Mouse (Mus musculus): ENCODE results near the gene Loxl1. TPM values are rescaled to one million over a fixed set of nuclear protein-coding genes. Genes with fewer than 3 reads are reported as not detected.
"Not testable (repeated sequence)": the region's sequence is repeated elsewhere in the genome, so short reads cannot be mapped to it uniquely, and the experiment has no call there.

Gene Loxl1
- polyA plus RNA-seq, 1 experiment from 2014 or later: 26.0 TPM

GRCm38 (mm10) chr9:58253033-58253804 lies 59.8 kb downstream of the Loxl1 start, which contains the start of gene Stoml1:
Gene Stoml1, plus strand, starts transcription at chr9:58253164.
- WGBS: 2% methylated on average over 31 of the region's 31 CpGs
- H3K36me3 ChIP-seq (ENCODE audit: control insufficient read depth, insufficient read depth, low read length): peaks cover 15% of the 10 kb centered on the region; the same call in 1 of the 2 replicates
- no peaks in the 10 kb centered on the region for H3K27me3 ChIP-seq (ENCODE audit: control insufficient read depth, insufficient read depth, low read length)
- H3K4me2 ChIP-seq (replicated peaks; ENCODE audit: low read depth, low read length): peak within 1 kb of the TSS; percentile 79
- peak; percentile 95 for ATAC-seq (ENCODE audit: low FRiP score, low TSS enrichment)
- H3K4me1 ChIP-seq (ENCODE audit: control insufficient read depth, insufficient read depth, low read length): peaks cover 12% of the 10 kb centered on the region; the same call in 1 of the 2 replicates
- H3K9ac ChIP-seq (ENCODE audit: low read depth, low read length): peak within 1 kb of the TSS; percentile 83
- H3K4me3 ChIP-seq (ENCODE audit: low read length): peak within 1 kb of the TSS; percentile 84
- H3K27ac ChIP-seq (ENCODE audit: low read depth, low read length): peak within 1 kb of the TSS; percentile 67
- no peaks in the 10 kb centered on the region for H3K9me3 ChIP-seq (ENCODE audit: control insufficient read depth, low read length)

DNA sequence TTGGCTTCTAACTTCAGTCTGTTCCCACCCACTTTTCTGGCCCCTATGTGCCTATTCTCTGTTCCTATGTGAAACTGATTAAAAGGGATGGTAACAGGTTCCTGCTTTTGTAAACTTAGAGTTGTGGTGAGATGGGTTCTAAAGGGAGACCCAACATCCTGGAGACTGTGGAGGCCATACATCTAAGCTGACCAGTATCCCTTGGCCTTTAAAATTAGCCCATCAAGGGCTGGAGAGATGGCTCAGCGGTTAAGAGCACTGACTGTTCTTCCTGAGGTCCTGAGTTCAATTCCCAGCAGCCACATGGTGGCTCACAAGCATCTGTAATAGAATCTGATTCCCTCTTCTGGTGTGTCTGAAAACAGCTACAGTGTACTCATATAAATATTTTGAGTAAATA lies 62.3 kb downstream of the Loxl1 start:
- not testable (repeated sequence) for H3K36me3 ChIP-seq (ENCODE audit: control insufficient read depth, insufficient read depth, low read length); ATAC-seq (ENCODE audit: low FRiP score, low TSS enrichment); H3K27me3 ChIP-seq (ENCODE audit: control insufficient read depth, insufficient read depth, low read length); H3K9me3 ChIP-seq (ENCODE audit: control insufficient read depth, low read length); H3K4me2 ChIP-seq (replicated peaks; ENCODE audit: low read depth, low read length); H3K4me3 ChIP-seq (ENCODE audit: low read length); H3K9ac ChIP-seq (ENCODE audit: low read depth, low read length)
- Histone ChIP-seq H3K4me1 (ENCODE audit: control insufficient read depth, insufficient read depth, low read length) (peaks cover 29% of the 10 kb centered on the region), H3K27ac (ENCODE audit: low read depth, low read length) (peak overlapping the region; percentile 42; the same call in 1 of the 2 replicates)
- WGBS: 81% methylated on average over 1 of the region's 1 CpGs

- Histone ChIP-seq H3K4me1 (ENCODE audit: control insufficient read depth, insufficient read depth, low read length) (peaks cover 29% of the 10 kb centered on the region), H3K9ac (ENCODE audit: low read depth, low read length) (peak overlapping the region; percentile 76; the same call in 1 of the 2 replicates), H3K4me2 (replicated peaks; ENCODE audit: low read depth, low read length) (peak overlapping the region; percentile 77), H3K9me3 (ENCODE audit: control insufficient read depth, low read length) (no peaks in the 10 kb centered on the region), H3K27me3 (ENCODE audit: control insufficient read depth, insufficient read depth, low read length) (no peaks in the 10 kb centered on the region), H3K27ac (ENCODE audit: low read depth, low read length) (peak overlapping the region; percentile 94; the same call in 1 of the 2 replicates), H3K36me3 (ENCODE audit: control insufficient read depth, insufficient read depth, low read length) (no peaks in the 10 kb centered on the region; the same call in 1 of the 2 replicates), H3K4me3 (ENCODE audit: low read length) (no peak overlapping the region)
- no peak for ATAC-seq (ENCODE audit: low FRiP score, low TSS enrichment)
- 75% methylated on average over 8 of the region's 8 CpGs for WGBS
Observed at GRCm38 (mm10) chr9:58250322-58250721, 62.7 kb downstream of the Loxl1 start.

DNA sequence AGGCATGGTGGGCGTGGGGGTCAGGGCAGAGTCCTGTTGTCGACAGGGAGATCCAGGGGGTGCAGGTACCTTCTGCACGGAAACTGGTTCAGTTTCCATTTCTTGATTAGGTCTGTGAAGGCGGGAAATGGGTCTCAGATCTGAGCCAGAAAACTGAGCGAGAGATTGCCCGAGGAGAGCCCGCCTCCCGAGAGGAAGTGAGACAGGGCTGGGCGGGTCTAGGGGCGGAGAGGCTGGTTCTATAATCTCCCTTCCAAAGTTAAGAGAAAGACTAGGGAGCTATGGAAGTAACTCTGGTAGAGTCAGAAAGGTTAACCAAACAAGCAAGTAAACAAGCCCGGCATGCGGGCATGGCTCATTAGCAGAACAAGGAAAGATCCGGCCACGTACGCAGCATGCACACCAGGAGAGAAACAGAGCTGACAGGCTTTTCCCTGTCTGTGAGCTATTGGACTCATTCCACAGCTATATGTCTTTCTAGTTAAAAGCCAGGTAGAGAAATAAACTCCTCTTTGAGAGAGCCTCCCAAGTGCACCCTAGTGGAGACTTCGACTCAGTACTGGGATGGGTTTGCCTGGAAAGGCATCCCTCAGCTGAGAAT lies 63.3 kb downstream of the Loxl1 start, which contains the start of gene Pml:
Gene Pml, minus strand, starts transcription at position 195 of the 601 bp plus-strand sequence.
- WGBS: under 1% methylated on average over 16 of the region's 16 CpGs
- peak; percentile 55 for ATAC-seq (ENCODE audit: low FRiP score, low TSS enrichment)

DNA sequence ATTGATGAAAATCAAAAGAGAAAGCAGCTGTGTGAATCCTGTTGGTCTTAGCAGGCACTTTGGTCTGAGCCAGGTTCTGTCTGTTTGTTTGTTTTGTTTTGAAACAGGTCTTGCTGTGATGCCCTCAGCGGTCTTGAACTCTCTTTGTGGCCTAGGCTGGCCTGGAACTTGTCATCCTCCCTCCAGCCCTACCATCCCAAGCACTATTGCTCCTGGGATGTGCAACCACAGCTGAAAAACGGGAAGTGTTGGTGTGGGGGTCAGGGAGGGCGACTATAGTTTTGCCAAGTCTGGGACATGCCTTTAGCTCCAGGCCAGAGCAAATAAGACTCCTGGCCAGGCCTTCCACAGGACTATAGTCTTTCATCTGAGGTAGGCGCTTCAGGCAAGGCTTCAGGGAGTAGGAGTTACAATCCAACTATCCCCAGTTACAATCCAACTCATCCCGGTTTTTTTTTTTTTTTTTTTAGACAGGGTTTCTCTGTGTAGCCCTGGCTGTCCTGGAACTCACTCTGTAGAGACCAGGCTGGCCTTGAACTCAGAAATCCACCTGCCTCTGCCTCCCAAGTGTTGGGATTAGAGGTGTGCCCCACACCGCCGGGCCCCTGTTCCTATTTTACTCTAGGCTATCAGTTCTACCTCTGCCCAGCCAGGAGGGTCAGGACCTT lies 64.1 kb downstream of the Loxl1 start:
- Histone ChIP-seq H3K27ac (ENCODE audit: low read depth, low read length) (peak overlapping the region; percentile 94), H3K36me3 (ENCODE audit: control insufficient read depth, insufficient read depth, low read length) (peaks cover 5% of the 10 kb centered on the region; the same call in 1 of the 2 replicates), H3K27me3 (ENCODE audit: control insufficient read depth, insufficient read depth, low read length) (no peaks in the 10 kb centered on the region), H3K4me3 (ENCODE audit: low read length) (peak overlapping the region; percentile 61), H3K4me1 (ENCODE audit: control insufficient read depth, insufficient read depth, low read length) (peaks cover 29% of the 10 kb centered on the region), H3K4me2 (replicated peaks; ENCODE audit: low read depth, low read length) (peak overlapping the region; percentile 77), H3K9ac (ENCODE audit: low read depth, low read length) (peak overlapping the region; percentile 76), H3K9me3 (ENCODE audit: control insufficient read depth, low read length) (no peaks in the 10 kb centered on the region)
- no peak for ATAC-seq (ENCODE audit: low FRiP score, low TSS enrichment)
- 33% methylated on average over 7 of the region's 7 CpGs for WGBS

More for the DNA sequence above, 63.3 kb downstream of the Loxl1 start, which contains the start of gene Pml:
- H3K9me3 ChIP-seq (ENCODE audit: control insufficient read depth, low read length): no peaks in the 10 kb centered on the region
- H3K4me2 ChIP-seq (replicated peaks; ENCODE audit: low read depth, low read length): peak within 1 kb of the TSS; percentile 77
- H3K36me3 ChIP-seq (ENCODE audit: control insufficient read depth, insufficient read depth, low read length): no peaks in the 10 kb centered on the region; the same call in 1 of the 2 replicates
- H3K9ac ChIP-seq (ENCODE audit: low read depth, low read length): peak within 1 kb of the TSS; percentile 76
- peak within 1 kb of the TSS; percentile 61 for H3K4me3 ChIP-seq (ENCODE audit: low read length)
- H3K4me1 ChIP-seq (ENCODE audit: control insufficient read depth, insufficient read depth, low read length): peaks cover 29% of the 10 kb centered on the region
- H3K27ac ChIP-seq (ENCODE audit: low read depth, low read length): peak within 1 kb of the TSS; percentile 94
- H3K27me3 ChIP-seq (ENCODE audit: control insufficient read depth, insufficient read depth, low read length): no peaks in the 10 kb centered on the region

DNA sequence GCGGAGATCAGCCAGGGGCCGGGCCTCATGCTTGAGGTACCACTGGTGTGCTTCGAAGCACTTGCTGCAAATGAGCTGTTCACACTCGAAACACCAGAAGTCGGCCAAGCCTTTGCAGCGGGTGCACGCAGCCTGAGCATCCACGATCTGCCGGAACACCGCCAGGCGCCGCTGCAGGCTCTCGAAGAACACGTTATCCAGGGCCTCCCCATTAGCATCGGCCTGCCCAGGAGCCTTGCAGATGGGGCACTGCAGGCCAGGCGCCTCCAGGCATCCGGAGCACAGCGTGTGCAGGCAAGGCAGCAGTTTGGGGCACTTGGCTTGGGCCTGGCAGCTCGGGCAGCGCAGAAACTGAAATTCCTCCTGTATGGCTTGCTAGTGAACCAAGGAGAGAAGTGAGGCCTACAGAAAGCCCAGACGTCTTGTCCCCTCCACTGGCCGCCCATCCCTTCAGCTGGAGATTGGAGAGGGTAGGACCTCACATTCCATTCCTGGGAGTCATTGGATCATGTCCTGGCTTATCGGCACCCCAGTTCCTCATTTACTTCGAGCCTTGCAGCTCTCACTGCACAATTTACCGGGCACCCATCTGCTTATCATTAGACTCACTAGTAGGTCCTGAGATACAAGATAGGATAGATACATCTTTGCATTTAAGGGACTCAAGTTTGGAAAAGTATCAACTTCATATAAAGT lies 65.8 kb downstream of the Loxl1 start:
- peak overlapping the region; percentile 60 for H3K9ac ChIP-seq (ENCODE audit: low read depth, low read length)

DNA sequence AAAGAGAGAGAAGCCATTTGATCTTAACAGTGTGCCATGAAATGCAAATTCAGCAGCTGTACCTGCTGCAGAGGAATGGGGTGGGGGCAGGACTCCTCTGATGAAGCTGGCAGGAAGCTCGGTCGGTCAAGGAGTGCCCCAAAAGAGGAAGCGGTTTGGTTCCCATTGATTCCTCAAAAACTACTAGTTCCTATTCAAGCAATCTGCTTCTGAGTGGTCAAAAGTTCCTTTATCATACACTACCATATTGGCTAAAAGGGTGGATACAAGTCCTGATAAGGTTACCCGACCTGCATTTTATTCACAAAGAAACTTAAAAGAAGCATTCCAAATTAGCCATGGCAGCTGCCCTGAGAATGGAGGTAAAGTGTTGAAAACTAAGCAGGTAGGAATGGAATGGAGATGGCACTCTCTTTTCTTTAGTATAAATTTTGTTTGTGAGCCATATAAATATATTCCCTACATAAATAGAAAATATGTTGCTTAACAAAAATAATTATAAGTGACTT lies 66.8 kb downstream of the Loxl1 start:
- 46% methylated on average over 4 of the region's 4 CpGs for WGBS

More for the DNA sequence above, 65.8 kb downstream of the Loxl1 start:
- Histone ChIP-seq H3K4me2 (replicated peaks; ENCODE audit: low read depth, low read length) (peak overlapping the region; percentile 49), H3K9me3 (ENCODE audit: control insufficient read depth, low read length) (no peaks in the 10 kb centered on the region), H3K27ac (ENCODE audit: low read depth, low read length) (peak overlapping the region; percentile 84), H3K36me3 (ENCODE audit: control insufficient read depth, insufficient read depth, low read length) (peaks cover 11% of the 10 kb centered on the region; the same call in 1 of the 2 replicates), H3K4me3 (ENCODE audit: low read length) (peak overlapping the region; percentile 24), H3K4me1 (ENCODE audit: control insufficient read depth, insufficient read depth, low read length) (peaks cover 29% of the 10 kb centered on the region), H3K27me3 (ENCODE audit: control insufficient read depth, insufficient read depth, low read length) (no peaks in the 10 kb centered on the region)
- peak; percentile 73; the same call in 1 of the 2 replicates for ATAC-seq (ENCODE audit: low FRiP score, low TSS enrichment)
- 7% methylated on average over 25 of the region's 25 CpGs for WGBS

GRCm38 (mm10) chr9:58243696-58244095 lies 69.3 kb downstream of the Loxl1 start:
- no peak overlapping the region for H3K4me2 ChIP-seq (replicated peaks; ENCODE audit: low read depth, low read length)
- no peak overlapping the region for H3K4me3 ChIP-seq (ENCODE audit: low read length)
- no peak overlapping the region for H3K27ac ChIP-seq (ENCODE audit: low read depth, low read length)
- H3K9me3 ChIP-seq (ENCODE audit: control insufficient read depth, low read length): no peaks in the 10 kb centered on the region
- H3K36me3 ChIP-seq (ENCODE audit: control insufficient read depth, insufficient read depth, low read length): peaks cover 11% of the 10 kb centered on the region; the same call in 1 of the 2 replicates
- no peak for ATAC-seq (ENCODE audit: low FRiP score, low TSS enrichment)
- H3K9ac ChIP-seq (ENCODE audit: low read depth, low read length): no peak overlapping the region
- 79% methylated on average over 6 of the region's 6 CpGs for WGBS
- H3K27me3 ChIP-seq (ENCODE audit: control insufficient read depth, insufficient read depth, low read length): no peaks in the 10 kb centered on the region
- H3K4me1 ChIP-seq (ENCODE audit: control insufficient read depth, insufficient read depth, low read length): peaks cover 21% of the 10 kb centered on the region

More for the DNA sequence above, 66.8 kb downstream of the Loxl1 start:
- peaks cover 29% of the 10 kb centered on the region for H3K4me1 ChIP-seq (ENCODE audit: control insufficient read depth, insufficient read depth, low read length)
- H3K27me3 ChIP-seq (ENCODE audit: control insufficient read depth, insufficient read depth, low read length): no peaks in the 10 kb centered on the region
- H3K36me3 ChIP-seq (ENCODE audit: control insufficient read depth, insufficient read depth, low read length): peaks cover 11% of the 10 kb centered on the region; the same call in 1 of the 2 replicates
- H3K9ac ChIP-seq (ENCODE audit: low read depth, low read length): no peak overlapping the region
- H3K27ac ChIP-seq (ENCODE audit: low read depth, low read length): no peak overlapping the region
- no peak for ATAC-seq (ENCODE audit: low FRiP score, low TSS enrichment)
- H3K4me3 ChIP-seq (ENCODE audit: low read length): no peak overlapping the region
- no peak overlapping the region for H3K4me2 ChIP-seq (replicated peaks; ENCODE audit: low read depth, low read length)
- H3K9me3 ChIP-seq (ENCODE audit: control insufficient read depth, low read length): no peaks in the 10 kb centered on the region

All from kidney, embryonic 14.5 days (tissue).